Mouse (Mus musculus): ENCODE measurements around the gene Sgcg. TPM values are rescaled to one million over a fixed set of nuclear protein-coding genes. Genes with fewer than 3 reads are reported as not detected.
A peak's percentile ranks its signal among the peaks of the same experiment; 100 is the strongest.

Gene Sgcg
- 0.07 and 0.10 TPM in 2 replicates for polyA plus RNA-seq (2012; rRNA removed)

GRCm38 (mm10) chr14:61258352-61258751 is at the start of gene Sgcg:
Sgcg (minus strand) TSS chr14:61258490.
- TF ChIP-seq CTCF (IDR thresholded peaks at IDR 0.05; ENCODE audit: borderline replicate concordance, extremely low read depth, insufficient read depth, insufficient read length) (no peak), POLR2A (IDR thresholded peaks at IDR 0.05; ENCODE audit: borderline replicate concordance, extremely low read depth, insufficient read depth, insufficient read length, poor library complexity, severe bottlenecking) (no peak)

GRCm38 (mm10) chr14:61303969-61304609 is 45.8 kb upstream of the Sgcg start:
- no peak for DNase-seq (ENCODE audit: low read depth)
- no peak for TF ChIP-seq CTCF (IDR thresholded peaks at IDR 0.05; ENCODE audit: borderline replicate concordance, extremely low read depth, insufficient read depth, insufficient read length)

More at GRCm38 (mm10) chr14:61258352-61258751, at the start of gene Sgcg:
- peak; percentile 13 for DNase-seq (ENCODE audit: low read depth)

GRCm38 (mm10) chr14:61302428-61302827 is 44.1 kb upstream of the Sgcg start:
- no peak for TF ChIP-seq POLR2A (IDR thresholded peaks at IDR 0.05; ENCODE audit: borderline replicate concordance, extremely low read depth, insufficient read depth, insufficient read length, poor library complexity, severe bottlenecking)
- no peak for TF ChIP-seq CTCF (IDR thresholded peaks at IDR 0.05; ENCODE audit: borderline replicate concordance, extremely low read depth, insufficient read depth, insufficient read length)
- DNase-seq (ENCODE audit: low read depth), result no peak

- DNase-seq (ENCODE audit: low read depth), result no peak
- TF ChIP-seq CTCF (IDR thresholded peaks at IDR 0.05; ENCODE audit: borderline replicate concordance, extremely low read depth, insufficient read depth, insufficient read length) (no peak), POLR2A (IDR thresholded peaks at IDR 0.05; ENCODE audit: borderline replicate concordance, extremely low read depth, insufficient read depth, insufficient read length, poor library complexity, severe bottlenecking) (no peak)
Measured at GRCm38 (mm10) chr14:61301323-61301722, 43.0 kb upstream of the Sgcg start.

GRCm38 (mm10) chr14:61299810-61300209 is 41.5 kb upstream of the Sgcg start:
- TF ChIP-seq CTCF (IDR thresholded peaks at IDR 0.05; ENCODE audit: borderline replicate concordance, extremely low read depth, insufficient read depth, insufficient read length) (no peak), POLR2A (IDR thresholded peaks at IDR 0.05; ENCODE audit: borderline replicate concordance, extremely low read depth, insufficient read depth, insufficient read length, poor library complexity, severe bottlenecking) (no peak)
- no peak for DNase-seq (ENCODE audit: low read depth)

- peak; percentile 72 for DNase-seq (ENCODE audit: low read depth)
- no peak for TF ChIP-seq POLR2A (IDR thresholded peaks at IDR 0.05; ENCODE audit: borderline replicate concordance, extremely low read depth, insufficient read depth, insufficient read length, poor library complexity, severe bottlenecking)
- peak; percentile 69; the same call in 1 of the 2 replicates for TF ChIP-seq CTCF (IDR thresholded peaks at IDR 0.05; ENCODE audit: borderline replicate concordance, extremely low read depth, insufficient read depth, insufficient read length)
Measured at GRCm38 (mm10) chr14:61294738-61295079, 36.4 kb upstream of the Sgcg start.

GRCm38 (mm10) chr14:61293884-61294737 is 35.8 kb upstream of the Sgcg start:
- TF ChIP-seq POLR2A (IDR thresholded peaks at IDR 0.05; ENCODE audit: borderline replicate concordance, extremely low read depth, insufficient read depth, insufficient read length, poor library complexity, severe bottlenecking) (no peak), CTCF (IDR thresholded peaks at IDR 0.05; ENCODE audit: borderline replicate concordance, extremely low read depth, insufficient read depth, insufficient read length) (peak; percentile 61)
- DNase-seq (ENCODE audit: low read depth), result peak; percentile 79

- no peak for TF ChIP-seq CTCF (IDR thresholded peaks at IDR 0.05; ENCODE audit: borderline replicate concordance, extremely low read depth, insufficient read depth, insufficient read length)
- no peak for TF ChIP-seq POLR2A (IDR thresholded peaks at IDR 0.05; ENCODE audit: borderline replicate concordance, extremely low read depth, insufficient read depth, insufficient read length, poor library complexity, severe bottlenecking)
- peak; percentile 60 for DNase-seq (ENCODE audit: low read depth)
Measured at GRCm38 (mm10) chr14:61290664-61291063, 32.4 kb upstream of the Sgcg start.

- DNase-seq (ENCODE audit: low read depth), result no peak
- TF ChIP-seq CTCF (IDR thresholded peaks at IDR 0.05; ENCODE audit: borderline replicate concordance, extremely low read depth, insufficient read depth, insufficient read length) (no peak), POLR2A (IDR thresholded peaks at IDR 0.05; ENCODE audit: borderline replicate concordance, extremely low read depth, insufficient read depth, insufficient read length, poor library complexity, severe bottlenecking) (no peak)
Measured at GRCm38 (mm10) chr14:61288606-61289286, 30.5 kb upstream of the Sgcg start.

GRCm38 (mm10) chr14:61278676-61279300 is 20.5 kb upstream of the Sgcg start:
- DNase-seq (ENCODE audit: low read depth), result no peak
- no peak for TF ChIP-seq POLR2A (IDR thresholded peaks at IDR 0.05; ENCODE audit: borderline replicate concordance, extremely low read depth, insufficient read depth, insufficient read length, poor library complexity, severe bottlenecking)
- no peak for TF ChIP-seq CTCF (IDR thresholded peaks at IDR 0.05; ENCODE audit: borderline replicate concordance, extremely low read depth, insufficient read depth, insufficient read length)

- peak; percentile 52 for DNase-seq (ENCODE audit: low read depth)
- no peak for TF ChIP-seq POLR2A (IDR thresholded peaks at IDR 0.05; ENCODE audit: borderline replicate concordance, extremely low read depth, insufficient read depth, insufficient read length, poor library complexity, severe bottlenecking)
- peak; percentile 44; the same call in 1 of the 2 replicates for TF ChIP-seq CTCF (IDR thresholded peaks at IDR 0.05; ENCODE audit: borderline replicate concordance, extremely low read depth, insufficient read depth, insufficient read length)
Measured at GRCm38 (mm10) chr14:61277285-61277684, 19.0 kb upstream of the Sgcg start.

Measured in brain, embryonic 14.5 days (tissue).